Mouse (Mus musculus): ENCODE measurements around the gene Zfp804b. TPM values are rescaled to one million over a fixed set of nuclear protein-coding genes. Genes with fewer than 3 reads are reported as not detected.

The Zfp804b gene
- polyA plus RNA-seq, 1 experiment from 2014 or later, result 1.5 TPM

DNA sequence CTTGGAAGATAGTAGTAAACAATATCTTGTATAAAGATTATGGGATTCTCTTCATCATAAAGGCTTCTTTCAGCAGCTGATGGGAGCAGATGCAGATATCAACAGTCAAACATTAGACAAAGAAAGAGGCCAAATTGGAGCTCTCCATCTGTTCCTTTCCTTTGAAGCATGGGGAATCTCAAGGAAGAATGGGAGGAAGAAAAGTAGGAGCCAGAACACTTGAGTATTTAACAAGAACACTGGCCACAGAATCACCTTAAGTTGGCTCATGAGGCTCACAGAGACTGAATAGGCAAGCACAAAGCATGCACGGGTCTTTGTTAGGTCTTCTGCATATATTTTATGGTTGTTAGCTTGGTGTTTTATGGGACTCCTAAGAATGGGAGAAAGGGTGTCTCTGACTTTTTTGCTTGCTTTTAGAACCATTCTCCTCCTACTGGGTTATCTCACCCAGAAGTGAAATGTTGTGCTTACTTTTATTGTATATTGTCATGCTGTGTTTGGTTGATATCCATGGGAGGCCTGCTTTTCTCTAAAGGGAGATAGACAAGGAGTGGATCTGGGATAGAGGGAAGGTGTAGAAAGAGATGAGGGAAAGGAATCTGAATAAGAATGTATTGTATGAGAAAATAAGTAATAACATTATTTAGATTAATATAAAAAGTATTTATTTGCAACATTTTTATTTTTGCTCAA is 270.5 kb downstream of the Zfp804b start:
- no peak overlapping the region for H3K9ac ChIP-seq
- no peak overlapping the region for H3K27ac ChIP-seq (replicated peaks)
- H3K4me2 ChIP-seq, result no peak overlapping the region
- no peaks in the 10 kb centered on the region for H3K27me3 ChIP-seq
- no peak overlapping the region for H3K4me3 ChIP-seq
- no peak for ATAC-seq (ENCODE audit: low read depth)
- H3K36me3 ChIP-seq, result no peaks in the 10 kb centered on the region
- no peaks in the 10 kb centered on the region; the same call in 1 of the 2 replicates for H3K4me1 ChIP-seq (replicated peaks)
- H3K9me3 ChIP-seq, result no peaks in the 10 kb centered on the region
- WGBS, result 17% methylated on average over 1 of the region's 1 CpGs

DNA sequence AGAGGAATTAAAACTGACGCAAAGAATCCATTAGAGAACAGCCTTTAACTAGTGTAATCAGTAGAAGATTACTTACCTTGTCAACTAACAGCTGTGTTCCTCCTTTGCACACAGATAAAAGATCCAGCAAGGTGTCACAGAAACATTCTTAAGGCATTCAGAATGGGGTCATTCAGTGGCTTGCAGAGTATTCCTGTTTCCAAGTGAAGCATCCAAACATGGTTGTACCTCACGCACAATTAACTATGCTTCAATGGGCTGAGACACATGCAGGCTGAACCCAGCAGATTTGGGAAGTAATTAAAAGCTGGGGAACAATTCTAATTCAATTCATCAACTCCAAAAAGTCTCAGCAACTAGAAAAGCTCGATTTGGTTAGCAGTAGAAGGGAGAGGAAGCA is 337.1 kb downstream of the Zfp804b start:
- H3K4me1 ChIP-seq (replicated peaks), result no peaks in the 10 kb centered on the region
- H3K27ac ChIP-seq (replicated peaks), result no peak overlapping the region
- H3K9me3 ChIP-seq, result no peaks in the 10 kb centered on the region
- no peaks in the 10 kb centered on the region for H3K27me3 ChIP-seq
- no peak overlapping the region for H3K9ac ChIP-seq
- 50% methylated on average over 3 of the region's 3 CpGs for WGBS
- H3K4me2 ChIP-seq, result no peak overlapping the region
- no peaks in the 10 kb centered on the region for H3K36me3 ChIP-seq
- ATAC-seq (ENCODE audit: low read depth), result no peak
- no peak overlapping the region for H3K4me3 ChIP-seq

DNA sequence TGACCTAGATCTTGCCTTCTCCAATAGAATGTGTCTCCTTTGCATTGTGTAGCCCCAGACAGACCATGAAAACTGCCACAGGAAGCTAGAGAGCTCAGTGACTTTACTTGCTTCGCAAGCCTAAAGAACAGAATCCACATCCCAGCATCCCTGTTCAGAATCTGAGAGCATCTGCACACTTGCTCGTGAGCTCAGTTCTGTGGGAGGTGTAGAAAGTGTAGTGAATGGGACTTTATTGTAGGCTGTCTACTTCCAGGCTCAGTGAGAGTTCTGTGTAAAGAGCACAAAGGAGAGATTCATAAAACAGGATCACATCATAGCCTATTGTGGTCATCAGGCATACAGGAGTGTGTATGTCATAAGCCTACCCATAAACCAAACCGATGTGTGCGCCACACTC is 360.6 kb downstream of the Zfp804b start:
- Histone ChIP-seq H3K9ac (no peak overlapping the region), H3K4me1 (replicated peaks) (no peaks in the 10 kb centered on the region), H3K4me2 (no peak overlapping the region), H3K36me3 (no peaks in the 10 kb centered on the region), H3K27ac (replicated peaks) (no peak overlapping the region), H3K4me3 (no peak overlapping the region), H3K27me3 (no peaks in the 10 kb centered on the region), H3K9me3 (no peaks in the 10 kb centered on the region)
- WGBS, result 82% methylated on average over 4 of the region's 4 CpGs
- ATAC-seq (ENCODE audit: low read depth), result no peak

DNA sequence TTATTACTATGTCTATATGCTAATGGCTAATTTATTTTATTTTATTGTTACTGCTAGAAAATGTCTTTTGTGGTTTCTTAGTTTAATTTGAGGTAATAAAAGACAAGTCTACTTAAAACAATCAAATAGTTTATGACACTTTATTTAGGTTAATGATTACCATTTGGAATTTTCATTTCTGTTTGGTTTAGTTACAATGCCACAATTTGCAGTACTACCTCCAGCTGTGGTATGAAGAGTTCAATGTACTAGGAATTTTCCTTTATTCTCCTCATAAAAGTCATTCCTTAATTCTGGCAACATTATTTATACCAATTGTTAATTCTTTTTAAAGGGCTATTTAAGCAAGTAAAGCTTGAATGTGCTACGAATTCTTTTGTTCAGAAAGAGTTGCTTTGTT is 409.7 kb downstream of the Zfp804b start:
- H3K36me3 ChIP-seq, result no peaks in the 10 kb centered on the region
- no peak overlapping the region for H3K4me2 ChIP-seq
- ATAC-seq (ENCODE audit: low read depth), result no peak
- no peak overlapping the region for H3K9ac ChIP-seq
- no peaks in the 10 kb centered on the region for H3K4me1 ChIP-seq (replicated peaks)
- no peaks in the 10 kb centered on the region for H3K9me3 ChIP-seq
- H3K4me3 ChIP-seq, result no peak overlapping the region
- H3K27ac ChIP-seq (replicated peaks), result no peak overlapping the region
- H3K27me3 ChIP-seq, result no peaks in the 10 kb centered on the region
- 32% methylated on average over 1 of the region's 1 CpGs for WGBS

DNA sequence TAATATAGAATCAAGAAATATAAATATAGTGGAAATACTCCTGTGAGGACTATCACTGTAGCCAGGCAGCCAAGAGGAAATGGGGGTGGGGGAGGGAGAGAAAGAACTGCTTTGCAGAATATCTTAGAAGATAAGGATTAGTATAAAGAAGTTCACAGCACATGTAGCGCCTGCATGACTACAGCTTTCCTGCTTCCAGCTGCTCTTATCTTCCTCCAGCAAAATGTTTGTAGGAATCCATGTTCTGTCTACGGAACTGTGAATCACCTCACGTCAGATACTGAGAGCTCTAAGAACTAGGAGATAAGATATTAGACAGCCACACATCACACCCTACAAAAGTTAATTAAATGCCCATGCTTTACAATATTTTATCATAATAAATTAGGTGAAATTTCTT is 433.3 kb downstream of the Zfp804b start:
- Histone ChIP-seq H3K4me3 (no peak overlapping the region), H3K4me1 (replicated peaks) (no peaks in the 10 kb centered on the region), H3K9ac (no peak overlapping the region), H3K27ac (replicated peaks) (no peak overlapping the region), H3K36me3 (no peaks in the 10 kb centered on the region), H3K9me3 (no peaks in the 10 kb centered on the region), H3K4me2 (no peak overlapping the region), H3K27me3 (no peaks in the 10 kb centered on the region)
- ATAC-seq (ENCODE audit: low read depth), result no peak
- WGBS, result 89% methylated on average over 3 of the region's 3 CpGs

DNA sequence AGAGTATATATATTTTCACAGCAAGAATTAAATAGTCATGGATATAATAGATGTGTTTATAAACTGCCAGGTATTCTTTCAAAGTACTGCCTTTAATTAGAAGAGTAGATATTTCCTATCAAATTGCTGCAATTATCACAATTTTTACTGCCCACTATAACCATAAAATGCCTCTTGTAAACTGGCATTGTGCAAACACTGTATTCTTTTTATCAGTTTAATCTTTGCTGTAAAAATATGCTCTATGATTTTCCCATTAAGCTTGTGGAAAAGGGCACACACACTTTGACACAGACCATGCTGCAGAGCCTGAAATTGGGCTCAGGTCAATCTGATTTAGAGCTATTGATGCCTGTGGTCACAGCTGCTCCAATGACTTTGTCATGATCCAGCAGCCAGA is 463.2 kb downstream of the Zfp804b start:
- no peak for ATAC-seq (ENCODE audit: low read depth)
- Histone ChIP-seq H3K4me3 (no peak overlapping the region), H3K9ac (no peak overlapping the region), H3K9me3 (no peaks in the 10 kb centered on the region), H3K36me3 (no peaks in the 10 kb centered on the region), H3K27ac (replicated peaks) (no peak overlapping the region), H3K4me1 (replicated peaks) (no peaks in the 10 kb centered on the region), H3K27me3 (no peaks in the 10 kb centered on the region), H3K4me2 (no peak overlapping the region)

DNA sequence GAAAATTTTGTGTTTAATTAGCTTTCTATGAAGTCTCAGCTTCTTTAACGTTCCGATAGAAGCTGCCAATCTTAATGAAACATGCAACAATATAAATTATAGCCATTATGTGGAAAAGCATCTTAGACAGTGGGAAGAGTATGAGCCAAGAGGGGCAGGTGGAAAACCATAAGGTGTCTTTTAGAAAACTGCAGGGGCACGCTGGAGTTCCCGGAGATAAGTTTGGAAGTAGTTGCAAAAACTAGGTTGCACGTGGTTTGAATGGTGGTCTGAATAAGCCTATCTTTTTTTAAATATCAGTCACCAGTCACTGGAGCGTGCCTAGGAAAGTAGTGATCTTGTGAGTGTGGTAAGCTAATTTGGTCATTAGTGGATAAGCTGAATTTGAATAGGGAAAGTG is 473.0 kb downstream of the Zfp804b start:
- Histone ChIP-seq H3K27me3 (no peaks in the 10 kb centered on the region), H3K9me3 (no peaks in the 10 kb centered on the region), H3K9ac (no peak overlapping the region), H3K36me3 (no peaks in the 10 kb centered on the region), H3K27ac (replicated peaks) (no peak overlapping the region), H3K4me1 (replicated peaks) (no peaks in the 10 kb centered on the region), H3K4me2 (no peak overlapping the region), H3K4me3 (no peak overlapping the region)
- ATAC-seq (ENCODE audit: low read depth), result no peak
- 90% methylated on average over 6 of the region's 6 CpGs for WGBS

DNA sequence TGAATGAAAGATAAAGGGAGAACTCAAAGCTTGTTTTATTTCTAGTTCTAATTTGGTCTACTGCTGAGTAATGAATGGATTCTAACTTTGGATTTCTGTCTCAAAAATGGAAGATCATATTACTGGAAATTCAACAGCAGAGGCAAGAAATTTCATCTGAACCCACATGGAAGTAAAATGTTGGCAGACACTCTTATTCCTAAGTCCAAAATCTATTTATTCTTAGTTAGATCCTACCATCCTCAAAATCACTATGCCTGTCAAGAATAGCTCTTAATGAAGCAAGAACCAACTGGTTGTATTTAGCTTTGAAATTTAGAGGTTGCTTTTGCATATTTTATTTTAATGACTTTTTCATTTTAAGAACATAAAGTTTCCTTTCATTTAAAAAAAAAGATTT is 473.6 kb downstream of the Zfp804b start:
- no peak overlapping the region for H3K27ac ChIP-seq (replicated peaks)
- no peaks in the 10 kb centered on the region for H3K36me3 ChIP-seq
- H3K4me3 ChIP-seq, result no peak overlapping the region
- H3K9me3 ChIP-seq, result no peaks in the 10 kb centered on the region
- no peak for ATAC-seq (ENCODE audit: low read depth)
- H3K4me1 ChIP-seq (replicated peaks), result no peaks in the 10 kb centered on the region
- H3K9ac ChIP-seq, result no peak overlapping the region
- no peaks in the 10 kb centered on the region for H3K27me3 ChIP-seq
- H3K4me2 ChIP-seq, result no peak overlapping the region

DNA sequence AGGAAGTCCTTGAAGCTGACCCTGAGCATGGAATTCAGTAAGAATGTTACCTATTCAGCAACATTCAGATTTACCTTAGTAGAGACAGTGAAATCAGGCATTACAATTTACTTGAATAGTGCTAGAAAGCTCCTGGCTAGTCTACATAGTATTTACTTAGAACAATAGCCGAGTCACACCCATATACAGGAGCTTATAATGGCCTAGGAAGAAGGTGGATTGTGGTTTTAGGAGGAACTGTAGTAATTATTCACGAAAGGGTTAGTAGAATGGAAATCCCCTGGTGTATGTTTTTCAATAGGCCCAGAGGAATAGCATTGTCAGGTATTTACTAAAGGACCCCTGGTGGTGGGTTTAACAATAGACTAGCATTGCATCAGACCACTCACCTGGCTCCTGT is 549.2 kb downstream of the Zfp804b start:
- H3K4me3 ChIP-seq, result no peak overlapping the region
- 83% methylated on average over 2 of the region's 2 CpGs for WGBS
- H3K9me3 ChIP-seq, result no peaks in the 10 kb centered on the region
- H3K4me1 ChIP-seq (replicated peaks), result no peaks in the 10 kb centered on the region
- no peaks in the 10 kb centered on the region for H3K36me3 ChIP-seq
- no peaks in the 10 kb centered on the region for H3K27me3 ChIP-seq
- ATAC-seq (ENCODE audit: low read depth), result no peak
- no peak overlapping the region for H3K4me2 ChIP-seq
- no peak overlapping the region for H3K9ac ChIP-seq
- H3K27ac ChIP-seq (replicated peaks), result no peak overlapping the region

DNA sequence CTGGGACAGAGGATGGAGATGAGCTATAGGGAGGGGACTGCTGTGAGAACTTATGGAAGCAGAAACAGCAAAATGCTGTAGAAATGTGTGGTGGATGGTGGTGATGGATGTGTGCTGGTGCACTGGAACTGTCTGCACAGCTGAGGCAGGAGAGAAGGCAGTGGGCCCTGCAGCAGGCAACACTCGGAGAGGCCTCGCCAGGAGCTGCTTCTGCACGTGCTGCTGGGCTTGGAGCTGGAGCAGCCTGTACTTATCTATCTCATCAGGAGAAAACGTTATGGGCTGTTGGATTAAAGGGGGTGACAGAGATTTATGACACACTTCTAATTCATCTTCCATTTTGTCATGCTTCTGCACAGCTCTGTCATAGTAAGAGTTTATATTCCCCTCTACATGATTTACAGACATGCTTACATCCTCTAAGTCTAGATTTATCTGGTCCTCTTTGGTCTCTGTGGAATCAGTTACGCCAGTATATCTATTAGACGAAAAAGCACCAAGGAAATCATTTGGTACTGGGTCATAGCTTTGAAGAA is 575.1 kb downstream of the Zfp804b start:
- ATAC-seq (ENCODE audit: low read depth), result peak; percentile 63
- Histone ChIP-seq H3K27ac (replicated peaks) (no peak overlapping the region), H3K4me3 (no peak overlapping the region), H3K27me3 (no peaks in the 10 kb centered on the region), H3K4me1 (replicated peaks) (no peaks in the 10 kb centered on the region), H3K9me3 (no peaks in the 10 kb centered on the region), H3K4me2 (no peak overlapping the region), H3K9ac (no peak overlapping the region), H3K36me3 (no peaks in the 10 kb centered on the region)
- 53% methylated on average over 6 of the region's 6 CpGs for WGBS

Other genes starting within 250 kb of the Zfp804b start
- 0.43 and 0.69 TPM in 2 replicates for gene Tex47, start 40.6 kb downstream of the Zfp804b start, polyA plus RNA-seq (2015; fragmentation: Nextera tagmentation; extraction: Ambion mirVana)